Mouse (Mus musculus) heart, adult 8-10 months (tissue): ENCODE measurements around the gene Zscan4f. TPM values are rescaled to one million over a fixed set of nuclear protein-coding genes. Genes with fewer than 3 reads are reported as not detected.
"Not testable (repeated sequence)": the region's sequence is repeated elsewhere in the genome, so short reads cannot be mapped to it uniquely, and the experiment has no call there.

Experiments
- DNase-seq: peaks from one replicate; pipeline ENCODE4 v3.0.0; 2022; ENCODE audit warnings: low spot score
- microRNA-seq: library from miRNA; unstranded; fragments of <30 nt; microRNA quantifications from one replicate; pipeline ENCODE4 v1.2.0, GENCODE M21; 2022
- total RNA-seq, 4 experiments: library from RNA; stranded (reverse); gene quantifications; 2 replicates each; pipeline ENCODE4 v1.2.4; 2022

Gene Zscan4f
- total RNA-seq: not detected

- not testable (repeated sequence) for DNase-seq
These were observed at the start of gene Zscan4f for GRCm38 (mm10) chr7:11397615-11398014. Zscan4f (plus strand) TSS chr7:11397915.

GRCm38 (mm10) chr7:11384641-11385040, 13.1 kb upstream of the Zscan4f start:
- not testable (repeated sequence) for DNase-seq

Small RNAs within 50 kb of the gene (microRNA-seq; reads per million reads assigned to microRNA genes)
- not detected for gene Gm23087

Other genes with a start within 250 kb of the Zscan4f start
- not detected for gene Zscan4d, start 231.8 kb upstream of the Zscan4f start, total RNA-seq
- not detected for gene Zscan4e, start 87.2 kb upstream of the Zscan4f start, total RNA-seq
- gene Zscan4-ps2, start 116.4 kb downstream of the Zscan4f start, total RNA-seq: not detected
- gene Zscan4-ps3, start 211.4 kb downstream of the Zscan4f start, total RNA-seq: not detected